Mouse (Mus musculus) right cerebral cortex, postnatal 10 days (tissue): ENCODE results near the gene Ezr.

Source experiments
- DNase-seq, 2 experiments: peaks; one replicate each; pipeline ENCODE4 v3.0.0; 2021; ENCODE audit warnings: low spot score in 2 of 2

Gene Ezr

GRCm38 (mm10) chr17:6789581-6790118 lies 7.1 kb upstream of the Ezr start:
- DNase-seq, result no peak

- peak; percentile 72 to 79 for DNase-seq
Observed at GRCm38 (mm10) chr17:6789103-6789502, 6.5 kb upstream of the Ezr start.

GRCm38 (mm10) chr17:6787241-6787640 lies 4.7 kb upstream of the Ezr start:
- DNase-seq, result no peak

GRCm38 (mm10) chr17:6783756-6784357 lies 1.3 kb upstream of the Ezr start:
- DNase-seq, result no peak

- DNase-seq, result peak in 1 of 2 experiments; percentile 28
Observed at GRCm38 (mm10) chr17:6783006-6783661, 550 bp upstream of the Ezr start.

- no peak for DNase-seq
Observed at GRCm38 (mm10) chr17:6782033-6782526, 504 bp downstream of the Ezr start.

- DNase-seq, result no peak
Observed at GRCm38 (mm10) chr17:6781273-6781672, 1.3 kb downstream of the Ezr start.

GRCm38 (mm10) chr17:6780521-6781115 lies 2.0 kb downstream of the Ezr start:
- no peak for DNase-seq

GRCm38 (mm10) chr17:6779632-6780031 lies 3.0 kb downstream of the Ezr start:
- no peak for DNase-seq

GRCm38 (mm10) chr17:6778771-6779509 lies 3.6 kb downstream of the Ezr start:
- DNase-seq, result peak in 1 of 2 experiments; percentile 46

GRCm38 (mm10) chr17:6778332-6778683 lies 4.3 kb downstream of the Ezr start:
- peak in 1 of 2 experiments; percentile 35 for DNase-seq

GRCm38 (mm10) chr17:6777629-6778331 lies 4.8 kb downstream of the Ezr start:
- no peak for DNase-seq

- DNase-seq, result no peak
Observed at GRCm38 (mm10) chr17:6777061-6777460, 5.5 kb downstream of the Ezr start.

- DNase-seq, result no peak
Observed at GRCm38 (mm10) chr17:6776576-6776975, 6.0 kb downstream of the Ezr start.

- DNase-seq, result no peak
Observed at GRCm38 (mm10) chr17:6776123-6776522, 6.5 kb downstream of the Ezr start.

GRCm38 (mm10) chr17:6775671-6776070 lies 6.9 kb downstream of the Ezr start:
- no peak for DNase-seq

- DNase-seq, result no peak
Observed at GRCm38 (mm10) chr17:6775221-6775620, 7.4 kb downstream of the Ezr start.

GRCm38 (mm10) chr17:6773249-6773966 lies 9.2 kb downstream of the Ezr start:
- no peak for DNase-seq

GRCm38 (mm10) chr17:6772490-6772773 lies 10.2 kb downstream of the Ezr start:
- no peak for DNase-seq

GRCm38 (mm10) chr17:6771661-6772489 lies 10.7 kb downstream of the Ezr start:
- DNase-seq, result no peak
